Mouse (Mus musculus): ENCODE results near the gene Csf3r. TPM values are rescaled to one million over a fixed set of nuclear protein-coding genes. Genes with fewer than 3 reads are reported as not detected.

Gene Csf3r
- total RNA-seq, 2 experiments from 2014 or later = 3.3 to 4.2 TPM

DNA sequence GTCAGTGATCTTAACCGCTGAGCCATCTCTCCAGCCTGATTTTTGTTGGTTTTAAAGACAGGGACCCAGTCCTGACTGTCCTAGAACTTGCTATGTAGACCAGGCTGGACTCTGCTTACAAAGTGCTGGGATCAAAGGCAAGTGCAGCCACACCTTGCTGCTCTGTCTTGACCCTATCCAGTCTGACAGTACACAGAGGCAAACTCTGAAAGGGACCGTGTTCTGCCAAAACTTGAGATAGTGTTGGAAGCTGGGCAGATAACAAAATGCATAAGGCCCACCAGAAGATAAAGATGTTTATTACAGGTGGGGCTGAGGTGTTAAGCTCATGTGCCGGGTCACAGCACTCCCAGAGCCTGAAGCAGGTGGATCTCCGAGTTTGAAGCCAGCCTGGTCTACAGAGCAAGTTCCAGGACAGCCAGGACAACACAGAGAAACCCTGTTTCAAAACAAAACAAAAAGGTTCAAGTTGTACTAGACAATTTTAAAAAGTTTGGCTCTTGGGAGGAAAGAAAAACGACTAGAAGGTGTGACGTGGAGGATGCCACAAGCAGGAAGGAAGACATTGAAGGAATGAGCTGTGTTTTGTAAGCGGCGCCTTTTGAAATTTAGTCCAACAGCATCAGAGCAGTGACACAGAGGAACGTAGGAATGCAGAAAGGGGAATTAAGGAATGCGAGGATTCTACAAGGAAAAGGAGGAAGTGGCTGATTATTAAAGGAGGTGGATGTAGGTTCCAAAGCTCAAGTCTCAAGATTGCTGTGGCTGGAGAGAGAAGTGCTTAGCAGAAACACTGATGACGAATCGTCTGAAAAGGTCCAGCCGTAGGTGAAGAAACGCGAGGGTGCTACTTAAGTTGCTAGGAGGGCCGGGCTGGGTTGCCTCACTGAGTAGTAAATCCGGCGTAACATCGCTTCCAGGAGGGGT lies 33.1 kb downstream of the Csf3r start:
- no peak for DNase-seq (ENCODE audit: low spot score in 2 of 2)

DNA sequence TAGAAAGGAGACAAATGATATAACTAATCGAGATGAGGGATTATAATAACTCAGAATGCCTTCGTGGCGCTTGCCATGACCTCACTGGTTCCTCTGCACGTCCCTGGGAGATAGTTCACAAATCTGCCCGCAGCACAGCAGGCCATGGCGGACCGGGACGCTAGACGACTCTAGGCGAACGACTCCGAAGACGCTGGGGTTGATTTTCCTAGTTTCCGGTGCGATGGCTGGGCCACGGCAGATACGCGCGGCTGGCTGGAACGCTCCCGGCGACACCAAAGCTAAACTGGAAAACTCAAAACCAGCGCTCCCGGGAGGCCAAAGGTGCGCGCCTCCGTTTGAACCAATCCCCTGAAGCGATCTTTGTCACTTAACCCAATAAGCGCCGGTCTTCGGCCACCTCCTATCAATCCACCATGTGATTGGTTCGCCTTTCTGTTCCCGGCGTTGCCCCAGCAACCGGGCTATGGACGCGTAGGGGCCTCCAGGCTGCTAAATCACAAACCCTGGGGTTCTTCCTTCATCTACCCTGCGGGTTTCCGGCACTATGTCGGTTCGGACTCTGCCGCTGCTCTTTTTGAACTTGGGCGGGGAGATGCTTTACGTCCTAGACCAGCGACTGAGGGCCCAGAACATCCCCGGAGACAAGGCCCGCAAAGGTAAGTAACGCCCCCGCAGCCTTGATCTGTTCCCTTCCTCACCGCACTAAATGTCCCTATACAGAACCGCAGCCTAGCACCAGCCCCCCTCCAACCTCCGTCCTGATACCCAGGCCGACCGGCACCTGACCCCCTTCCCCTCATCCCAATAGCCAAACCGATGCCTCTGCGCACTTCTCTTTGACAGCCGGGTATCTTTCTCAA lies 34.0 kb downstream of the Csf3r start, which contains the start of gene Oscp1:
TSS of gene Oscp1 (plus strand) at position 432 of the 863 bp plus-strand sequence.
- DNase-seq (ENCODE audit: low spot score in 2 of 2) = peak; percentile 92 to 95

DNA sequence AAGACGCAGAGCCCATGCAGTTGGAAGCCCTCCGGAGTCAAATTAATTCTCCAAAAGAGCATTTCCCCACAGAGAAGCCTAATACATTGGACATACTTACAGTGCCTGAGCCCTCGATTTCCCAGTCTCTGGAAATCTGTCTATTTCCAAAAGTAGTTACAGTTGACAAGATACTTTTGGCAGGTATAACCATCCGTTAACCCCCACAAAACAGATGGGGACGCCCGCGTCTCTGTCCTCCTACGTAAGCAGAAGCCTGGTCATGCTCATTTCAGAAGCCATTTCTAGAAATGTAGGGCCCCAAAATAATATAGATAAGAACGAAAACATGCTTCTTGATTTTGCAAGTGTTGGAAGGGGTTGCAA lies 34.6 kb downstream of the Csf3r start:
- DNase-seq (ENCODE audit: low spot score in 2 of 2) = peak in 1 of 2 experiments; percentile 77

DNA sequence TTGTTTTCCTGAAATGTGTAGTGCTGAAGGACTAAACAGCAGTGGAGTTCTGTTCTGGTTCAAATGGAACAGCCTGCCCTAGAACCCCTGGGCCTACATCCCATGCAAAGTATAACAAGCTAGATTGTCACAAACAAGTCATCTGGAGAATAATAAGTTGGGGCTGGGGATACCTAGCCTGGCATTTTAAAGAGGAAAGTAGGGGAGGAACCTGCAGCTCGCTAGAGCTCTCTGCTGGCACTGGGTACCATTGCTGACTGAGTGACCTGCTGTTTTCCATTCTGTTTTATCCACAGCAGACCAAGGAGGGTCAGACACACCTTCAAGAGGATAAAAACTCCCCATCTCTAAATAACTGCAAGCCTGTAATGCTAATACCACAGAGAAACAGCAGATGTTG lies 38.5 kb downstream of the Csf3r start:
- peak in 1 of 2 experiments; percentile 51 for DNase-seq (ENCODE audit: low spot score in 2 of 2)

DNA sequence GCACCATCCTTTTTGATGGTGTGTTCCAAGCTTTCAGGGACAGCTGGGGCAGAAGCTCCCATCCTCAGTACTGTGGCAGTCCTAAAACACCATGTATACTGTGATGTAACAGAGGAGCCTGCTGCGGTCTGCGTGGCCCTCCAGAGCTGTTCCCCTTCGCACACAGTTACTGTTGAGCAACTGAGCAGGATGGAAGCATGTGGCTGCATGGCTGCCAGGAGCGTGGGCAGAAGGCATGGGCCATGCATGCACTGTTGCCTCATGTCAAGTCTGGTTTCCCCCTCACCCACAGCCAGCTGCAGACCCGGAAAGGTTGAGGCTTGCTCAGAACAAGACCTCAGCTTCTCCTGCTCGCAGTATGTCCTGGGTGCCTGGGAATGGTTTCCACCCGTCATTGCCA lies 40.9 kb downstream of the Csf3r start:
- DNase-seq (ENCODE audit: low spot score in 2 of 2) = peak in 1 of 2 experiments; percentile 49

DNA sequence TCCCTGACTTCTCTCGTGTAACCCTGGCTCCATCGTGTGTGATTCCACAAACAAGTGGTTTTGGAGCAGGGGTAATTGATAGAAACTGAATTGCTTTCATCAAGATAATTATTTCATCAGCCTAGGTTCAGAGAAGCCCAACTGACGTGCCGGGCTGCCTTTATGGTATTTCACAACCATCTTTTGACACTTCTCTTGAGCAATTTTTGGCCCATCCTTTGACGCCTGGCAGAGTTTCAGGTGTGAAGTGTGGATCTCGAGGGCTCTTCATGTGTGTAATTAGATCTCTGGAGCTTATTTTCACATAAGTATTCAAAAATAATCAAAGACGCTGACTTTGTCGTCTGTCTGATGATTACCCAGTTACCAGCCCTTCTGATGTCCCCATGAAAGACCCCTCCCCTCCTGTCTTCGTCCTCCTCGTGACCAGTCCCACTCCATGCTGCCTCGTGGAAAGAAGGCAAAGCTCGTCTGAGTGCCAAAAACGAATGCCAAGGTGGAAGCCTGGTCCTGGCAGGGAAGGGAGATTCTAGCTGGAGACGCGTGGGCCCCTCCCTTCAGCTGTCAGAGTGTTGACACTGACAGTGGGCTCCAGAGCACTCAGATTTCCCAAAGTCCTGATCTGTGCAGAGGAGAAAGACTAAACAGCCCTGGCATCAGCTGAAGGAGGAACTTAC lies 43.2 kb downstream of the Csf3r start:
- no peak for DNase-seq (ENCODE audit: low spot score in 2 of 2)

DNA sequence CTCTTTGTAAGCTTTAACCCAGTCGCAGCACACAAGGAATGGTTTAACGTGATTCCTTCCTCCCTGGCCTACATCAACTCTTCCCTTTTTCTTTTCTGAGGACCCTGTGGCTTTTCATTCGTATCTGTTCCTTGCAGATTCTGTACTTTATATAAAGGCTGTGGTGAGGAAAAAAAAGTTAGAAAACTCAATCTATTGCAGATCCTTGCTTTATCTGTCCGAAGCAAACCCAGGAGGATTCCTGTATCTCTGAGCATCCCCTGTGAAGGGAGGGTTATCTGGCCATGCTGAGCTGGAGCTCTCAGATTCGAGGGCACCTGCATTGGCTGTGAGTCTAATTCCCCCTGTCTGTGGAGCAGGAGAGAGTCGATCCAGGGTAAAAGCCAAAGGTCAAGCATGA lies 44.5 kb downstream of the Csf3r start:
- DNase-seq (ENCODE audit: low spot score in 2 of 2) = no peak

DNA sequence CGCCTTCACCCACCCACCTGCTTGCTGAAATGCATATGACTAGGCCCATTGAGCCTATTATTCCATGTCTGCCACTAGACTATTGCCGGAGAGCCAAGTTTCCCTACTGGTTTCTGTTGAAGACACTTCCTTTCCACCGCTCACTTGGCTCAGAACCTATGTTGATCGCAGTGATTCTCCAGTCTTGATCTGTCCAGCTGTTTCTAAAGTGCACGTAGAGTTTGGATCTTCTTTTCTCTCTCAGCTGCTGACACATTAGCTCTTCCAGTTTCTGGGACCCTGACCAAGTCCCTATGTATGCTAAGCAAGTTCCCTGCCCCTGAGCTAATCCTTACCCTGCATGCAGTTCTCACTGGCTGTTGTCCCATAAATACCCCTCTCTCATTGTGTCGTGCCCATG lies 53.5 kb downstream of the Csf3r start:
- no peak for DNase-seq (ENCODE audit: low spot score in 2 of 2)

DNA sequence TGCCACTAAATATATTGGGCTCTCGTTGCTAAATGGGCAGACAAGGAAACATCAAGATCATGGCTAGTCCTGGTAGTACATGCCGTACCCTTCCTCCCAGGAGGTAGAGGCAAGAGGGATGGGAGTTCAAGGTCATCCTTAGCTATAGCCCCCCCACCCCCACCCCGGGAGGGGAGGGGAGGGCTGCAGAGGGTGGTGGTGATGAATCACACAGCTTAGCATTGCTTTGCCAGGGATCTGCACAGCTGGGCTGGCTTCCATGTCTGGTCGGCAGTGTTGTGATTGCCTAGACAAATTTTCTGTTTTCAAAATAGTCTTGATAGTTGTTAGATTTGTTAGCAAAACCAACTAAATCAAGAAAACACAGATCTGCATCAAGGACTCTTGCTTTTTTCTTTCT lies 54.9 kb downstream of the Csf3r start:
- no peak for DNase-seq (ENCODE audit: low spot score in 2 of 2)

DNA sequence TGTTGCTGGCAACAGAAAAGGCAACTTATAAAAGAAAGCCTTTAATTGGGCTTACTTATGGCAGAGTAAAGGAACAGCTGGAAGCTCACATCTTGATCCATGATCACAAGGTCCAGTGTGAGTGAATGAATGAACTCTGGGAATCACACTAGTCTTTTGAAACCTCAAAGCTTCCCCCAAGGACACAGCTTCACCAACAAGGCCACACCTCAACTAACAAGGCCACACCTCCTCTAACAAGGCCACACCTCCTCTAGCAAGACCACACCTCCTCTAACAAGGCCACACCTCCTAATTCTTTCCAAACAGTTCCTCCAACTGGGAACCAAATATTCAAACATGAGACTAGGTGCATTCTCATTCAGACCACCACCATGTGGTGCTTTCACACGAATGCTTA lies 57.3 kb downstream of the Csf3r start:
- DNase-seq (ENCODE audit: low spot score in 2 of 2) = no peak

DNA sequence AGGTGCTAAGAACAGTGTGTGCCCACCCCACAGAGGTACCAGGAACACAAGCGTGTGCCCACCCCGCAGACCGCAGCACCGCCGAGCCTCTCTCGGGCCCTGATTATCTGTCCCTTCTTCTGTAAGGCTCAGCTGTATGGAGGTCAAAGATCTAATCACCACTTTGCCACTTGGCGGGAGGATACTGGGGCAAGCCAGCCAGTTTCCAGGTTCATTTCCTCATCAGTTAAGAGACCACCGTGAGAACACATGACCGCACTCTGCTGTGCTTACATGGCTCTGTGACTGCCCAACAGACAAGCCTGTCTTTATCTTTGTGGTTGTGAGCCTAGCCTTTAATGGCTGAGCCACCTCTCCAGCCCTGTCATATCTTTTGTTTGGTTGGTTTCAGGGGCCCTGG lies 58.7 kb downstream of the Csf3r start:
- DNase-seq (ENCODE audit: low spot score in 2 of 2) = no peak

DNA sequence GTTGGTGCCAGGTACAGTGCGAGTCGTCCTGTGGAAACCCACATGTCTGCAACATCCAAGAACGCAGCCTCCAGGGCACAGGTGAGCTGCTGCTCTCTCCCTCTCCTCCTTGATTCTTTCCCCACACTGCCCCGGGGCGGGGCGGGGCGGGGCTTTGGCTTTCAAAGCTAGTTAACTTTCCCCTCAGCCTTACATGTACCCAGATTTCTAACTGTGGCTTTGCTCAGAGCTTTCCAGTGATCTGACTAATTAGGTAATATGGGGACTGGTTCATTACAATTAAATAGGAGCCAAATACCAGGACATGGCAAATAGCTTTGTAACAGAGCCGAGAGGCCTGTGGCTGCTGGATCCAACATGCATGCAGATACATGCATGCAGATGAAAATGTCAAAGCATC lies 60.0 kb downstream of the Csf3r start:
- DNase-seq (ENCODE audit: low spot score in 2 of 2) = no peak

DNA sequence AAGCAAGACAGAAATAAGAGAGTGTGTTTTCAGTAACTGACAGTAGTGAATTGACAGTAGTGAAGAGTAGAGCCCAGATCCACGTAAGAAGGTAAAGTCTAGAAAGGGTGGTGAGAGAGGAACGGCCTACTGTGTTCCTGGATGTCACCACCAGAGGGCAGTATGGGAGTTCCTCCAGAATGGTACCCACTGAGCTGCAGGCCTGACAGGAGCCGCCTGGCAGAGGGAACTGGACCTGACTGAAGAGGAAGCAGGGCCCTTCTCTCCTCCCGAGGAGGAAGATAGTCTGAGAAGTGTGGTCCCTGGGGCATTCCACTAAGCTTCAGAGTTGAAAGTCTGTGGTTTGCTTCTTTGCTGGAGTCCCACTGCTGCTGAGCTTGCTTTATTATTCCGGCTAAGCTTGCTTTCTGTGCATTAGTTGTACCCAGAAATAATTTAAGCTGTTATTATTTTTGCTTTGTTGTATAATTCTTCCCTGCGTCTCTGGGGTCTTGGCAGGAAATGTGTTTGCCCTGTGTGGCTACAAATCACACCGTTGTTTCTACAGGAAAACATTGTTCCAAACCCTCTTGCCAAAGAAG lies 61.7 kb downstream of the Csf3r start:
- peak; percentile 57 to 85 for DNase-seq (ENCODE audit: low spot score in 2 of 2)

DNA sequence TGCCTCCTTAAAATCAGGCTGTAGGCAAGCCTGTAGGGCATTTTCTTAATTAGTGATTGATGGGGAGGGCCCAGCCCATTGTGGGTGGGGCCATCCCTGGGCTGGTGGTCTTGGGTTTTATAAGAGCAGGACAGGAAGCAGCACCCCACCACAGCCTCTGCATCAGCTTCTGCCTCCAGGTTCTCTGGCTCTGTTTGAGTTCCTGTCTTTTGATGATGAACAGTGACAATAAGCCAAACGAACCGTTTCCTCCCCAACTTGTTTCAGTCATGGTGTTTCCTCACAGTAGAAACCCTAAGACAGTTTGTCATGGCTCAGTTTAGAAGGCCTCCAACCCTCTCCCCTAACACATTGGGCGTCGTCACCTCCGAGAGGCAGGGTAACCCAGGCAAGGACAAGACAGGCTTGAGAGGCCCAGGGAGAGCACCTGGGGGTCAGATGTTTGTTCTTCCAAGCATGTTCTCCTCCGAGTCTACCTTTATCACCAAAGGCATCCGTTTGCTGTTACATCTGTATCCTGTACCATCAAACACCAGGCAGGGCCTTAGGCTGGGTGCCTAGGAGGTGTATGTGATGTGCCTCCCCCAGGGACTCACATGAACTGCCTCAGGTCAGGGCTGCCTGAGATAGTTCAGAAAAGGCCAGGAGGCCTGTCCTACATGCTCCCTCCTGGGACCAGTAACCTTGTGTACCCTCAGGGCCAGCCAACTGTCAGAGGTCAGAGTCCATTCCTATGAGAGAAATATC lies 65.9 kb downstream of the Csf3r start:
- DNase-seq (ENCODE audit: low spot score in 2 of 2) = no peak

DNA sequence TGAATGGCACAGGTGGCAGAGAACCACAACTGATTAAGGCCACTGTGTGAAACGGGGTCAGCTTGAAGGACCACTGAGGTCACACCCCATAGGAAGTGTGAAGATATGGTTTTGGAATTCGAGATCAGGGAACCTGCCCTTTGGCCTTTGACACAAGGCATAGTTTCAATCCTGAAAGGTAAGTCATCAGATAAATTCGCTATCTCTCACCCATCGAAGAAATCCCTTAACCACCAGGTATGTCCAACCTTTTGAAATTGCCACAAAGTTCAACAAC lies 66.4 kb downstream of the Csf3r start:
- no peak for DNase-seq (ENCODE audit: low spot score in 2 of 2)

DNA sequence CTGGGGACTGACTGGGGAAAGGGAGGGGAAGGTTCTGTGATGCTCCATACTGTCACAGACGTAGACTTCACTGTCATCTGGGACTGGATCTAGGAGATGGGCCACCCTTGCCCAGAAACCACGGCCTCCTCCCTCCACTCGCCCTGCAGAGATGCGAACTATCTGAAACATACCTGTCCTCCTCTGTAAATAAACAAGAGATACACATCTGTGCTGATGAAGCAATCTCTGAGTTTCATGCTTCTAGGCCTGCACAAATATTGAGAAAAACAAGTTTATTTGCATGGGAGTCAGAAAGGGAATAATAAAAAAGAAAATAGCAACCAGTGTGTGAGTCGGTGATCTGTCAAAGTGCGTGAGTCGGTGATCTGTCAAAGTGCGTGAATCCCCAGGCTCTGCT lies 67.5 kb downstream of the Csf3r start:
- no peak for DNase-seq (ENCODE audit: low spot score in 2 of 2)
